Mouse (Mus musculus): Measurements from ENCODE around the gene Itk. TPM values are rescaled to one million over a fixed set of nuclear protein-coding genes. Genes with fewer than 3 reads are reported as not detected.
"Not testable (repeated sequence)": the region's sequence is repeated elsewhere in the genome, so short reads cannot be mapped to it uniquely, and the experiment has no call there.

Gene Itk
- polyA plus RNA-seq (2012; rRNA removed) = 117 and 125 TPM in 2 replicates

DNA sequence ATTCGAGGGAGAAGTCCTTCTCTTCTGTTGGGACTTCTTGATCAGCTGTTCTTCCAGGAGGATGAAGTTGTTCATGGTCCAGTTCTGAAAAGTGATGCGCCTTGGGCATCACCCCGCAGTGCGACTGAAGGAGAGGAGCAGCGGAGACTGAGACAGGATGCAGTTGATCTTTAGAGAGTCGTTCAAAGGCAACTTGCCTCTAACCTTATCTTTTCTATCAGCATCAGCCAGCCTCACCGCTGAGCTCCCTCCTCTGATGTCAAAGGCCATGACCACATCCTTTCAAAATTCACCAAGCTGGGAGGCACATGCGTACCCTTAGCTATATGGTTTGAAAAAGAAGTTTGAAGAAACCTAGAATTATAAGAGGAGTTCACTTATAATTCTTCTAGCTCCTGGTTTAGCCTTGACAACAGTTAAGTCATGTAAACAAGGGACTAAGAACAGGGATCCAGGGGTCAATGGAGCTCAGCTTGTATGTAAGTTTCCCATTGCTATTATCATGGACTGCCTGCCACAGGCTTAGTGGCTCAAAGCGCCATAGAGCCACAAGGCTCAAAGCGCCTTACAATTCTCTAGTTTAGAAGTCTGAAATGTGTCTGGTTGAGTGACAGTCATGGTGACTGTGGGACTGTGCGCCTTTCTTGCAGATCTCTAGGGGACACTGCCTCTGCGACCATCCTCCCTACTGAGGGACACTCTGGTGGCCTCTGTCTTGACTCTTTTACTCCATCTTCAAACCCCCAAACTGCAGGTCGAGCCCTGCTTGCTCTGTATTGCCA lies at the start of gene Itk:
Gene Itk (minus strand): TSS at position 180 of the 782 bp plus-strand sequence.
- H3K27me3 ChIP-seq (ENCODE audit: control insufficient read depth, insufficient read depth, low read length) = no peaks in the 10 kb centered on the region
- peak within 1 kb of the TSS; percentile 95 for H3K4me3 ChIP-seq (ENCODE audit: control insufficient read depth, insufficient read depth, low read length)
- peaks cover 48% of the 10 kb centered on the region for H3K4me1 ChIP-seq (replicated peaks; ENCODE audit: control insufficient read depth, insufficient read depth, low read length)
- H3K27ac ChIP-seq (ENCODE audit: control insufficient read depth, insufficient read depth, low read length) = peak within 1 kb of the TSS; percentile 95
- peak; percentile 78 for DNase-seq
- peaks cover 14% of the 10 kb centered on the region for H3K36me3 ChIP-seq (ENCODE audit: control insufficient read depth, insufficient read depth, low read length)
- WGBS = 14% methylated on average over 13 of the region's 13 CpGs
- TF ChIP-seq CTCF (IDR thresholded peaks at IDR 0.05; ENCODE audit: borderline replicate concordance, control insufficient read depth, extremely low read depth, insufficient read depth, low read length, poor library complexity) (no peak), POLR2A (IDR thresholded peaks at IDR 0.05; ENCODE audit: control insufficient read depth, extremely low read depth, insufficient read depth, low read length, poor library complexity) (peak; percentile 86)

- WGBS = 1% methylated on average over 23 of the region's 23 CpGs
- peak overlapping the region; percentile 70; the same call in 1 of the 2 replicates for H3K27ac ChIP-seq (ENCODE audit: control insufficient read depth, insufficient read depth, low read length)
These were observed 48.2 kb upstream of the Itk start for GRCm38 (mm10) chr11:46437459-46438000.

DNA sequence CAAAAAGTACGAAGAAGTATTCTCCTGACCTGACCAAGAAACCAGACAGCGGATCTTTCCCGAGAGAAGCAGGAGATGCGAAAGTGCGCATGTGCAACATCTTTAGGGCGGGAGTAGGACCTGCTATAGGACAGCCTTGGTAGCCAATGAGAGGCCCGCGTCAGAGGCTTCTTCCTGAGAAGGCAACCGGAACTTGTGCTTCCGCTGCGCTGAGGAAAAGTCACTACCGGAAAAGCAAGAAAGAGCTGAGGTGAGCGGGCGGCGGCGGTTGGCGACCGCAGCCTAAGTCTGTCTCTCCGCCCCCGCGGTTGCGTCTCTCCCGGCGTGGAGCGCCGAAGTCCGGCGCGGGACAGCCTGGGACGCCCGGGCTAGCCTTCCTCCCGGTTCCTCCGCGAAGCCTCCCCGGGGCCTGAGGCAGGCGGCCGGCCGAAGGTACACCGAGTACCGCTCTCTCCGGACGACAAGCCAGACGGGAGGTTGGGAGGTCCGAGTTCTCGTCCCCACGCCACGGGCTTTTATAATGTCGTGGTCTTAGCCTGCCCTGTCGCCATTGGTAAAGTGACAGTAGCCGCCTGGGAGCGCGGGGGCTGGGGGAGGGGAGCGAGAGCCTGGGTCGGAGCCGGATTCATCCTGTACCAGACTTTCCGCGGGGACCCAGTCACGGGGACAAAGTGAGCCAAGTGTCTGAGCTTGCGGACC lies 47.6 kb upstream of the Itk start, which contains the start of gene Med7:
Gene Med7 (plus strand): TSS at position 166 of the 699 bp plus-strand sequence.
- Histone ChIP-seq H3K27me3 (ENCODE audit: control insufficient read depth, insufficient read depth, low read length) (no peaks in the 10 kb centered on the region), H3K4me1 (replicated peaks; ENCODE audit: control insufficient read depth, insufficient read depth, low read length) (peaks cover 5% of the 10 kb centered on the region), H3K27ac (ENCODE audit: control insufficient read depth, insufficient read depth, low read length) (peak within 1 kb of the TSS; percentile 70), H3K36me3 (ENCODE audit: control insufficient read depth, insufficient read depth, low read length) (peaks cover 10% of the 10 kb centered on the region; the same call in 1 of the 2 replicates), H3K4me3 (ENCODE audit: control insufficient read depth, insufficient read depth, low read length) (peak within 1 kb of the TSS; percentile 94)
- DNase-seq = peak; percentile 92
- peak; percentile 88 for TF ChIP-seq POLR2A (IDR thresholded peaks at IDR 0.05; ENCODE audit: control insufficient read depth, extremely low read depth, insufficient read depth, low read length, poor library complexity)
- no peak for TF ChIP-seq CTCF (IDR thresholded peaks at IDR 0.05; ENCODE audit: borderline replicate concordance, control insufficient read depth, extremely low read depth, insufficient read depth, low read length, poor library complexity)
- under 1% methylated on average over 59 of the region's 59 CpGs for WGBS

More at GRCm38 (mm10) chr11:46437459-46438000, 48.2 kb upstream of the Itk start:
- peak; percentile 37 for DNase-seq
- Histone ChIP-seq H3K4me3 (ENCODE audit: control insufficient read depth, insufficient read depth, low read length) (peak overlapping the region; percentile 94), H3K27me3 (ENCODE audit: control insufficient read depth, insufficient read depth, low read length) (no peaks in the 10 kb centered on the region), H3K36me3 (ENCODE audit: control insufficient read depth, insufficient read depth, low read length) (peaks cover 10% of the 10 kb centered on the region; the same call in 1 of the 2 replicates), H3K4me1 (replicated peaks; ENCODE audit: control insufficient read depth, insufficient read depth, low read length) (peaks cover 5% of the 10 kb centered on the region)
- TF ChIP-seq POLR2A (IDR thresholded peaks at IDR 0.05; ENCODE audit: control insufficient read depth, extremely low read depth, insufficient read depth, low read length, poor library complexity) = no peak
- TF ChIP-seq CTCF (IDR thresholded peaks at IDR 0.05; ENCODE audit: borderline replicate concordance, control insufficient read depth, extremely low read depth, insufficient read depth, low read length, poor library complexity) = no peak

DNA sequence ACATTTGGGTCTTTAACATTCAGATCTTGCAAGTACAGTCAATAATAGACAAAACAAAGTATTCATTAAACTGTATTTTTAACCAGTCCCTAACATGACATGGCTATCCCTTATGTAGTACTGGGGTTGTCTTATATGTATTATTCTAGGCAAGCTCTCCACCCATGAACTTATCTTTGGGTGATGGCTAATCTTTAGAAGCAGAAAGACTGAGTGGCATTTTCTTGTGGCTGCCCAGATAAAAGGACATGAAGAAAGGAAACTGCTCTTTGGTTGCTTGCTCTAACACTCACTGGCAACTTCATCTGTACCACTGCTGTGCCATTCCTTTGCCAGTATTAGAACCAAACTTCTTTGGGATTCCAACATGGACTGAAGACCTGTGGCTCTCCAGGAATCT lies 46.0 kb upstream of the Itk start:
- H3K27me3 ChIP-seq (ENCODE audit: control insufficient read depth, insufficient read depth, low read length) = no peaks in the 10 kb centered on the region
- H3K4me3 ChIP-seq (ENCODE audit: control insufficient read depth, insufficient read depth, low read length) = no peak overlapping the region
- peaks cover 5% of the 10 kb centered on the region for H3K4me1 ChIP-seq (replicated peaks; ENCODE audit: control insufficient read depth, insufficient read depth, low read length)
- no peak overlapping the region for H3K27ac ChIP-seq (ENCODE audit: control insufficient read depth, insufficient read depth, low read length)
- no peak for DNase-seq
- TF ChIP-seq CTCF (IDR thresholded peaks at IDR 0.05; ENCODE audit: borderline replicate concordance, control insufficient read depth, extremely low read depth, insufficient read depth, low read length, poor library complexity) (no peak), POLR2A (IDR thresholded peaks at IDR 0.05; ENCODE audit: control insufficient read depth, extremely low read depth, insufficient read depth, low read length, poor library complexity) (no peak)
- peaks cover 2% of the 10 kb centered on the region; the same call in 1 of the 2 replicates for H3K36me3 ChIP-seq (ENCODE audit: control insufficient read depth, insufficient read depth, low read length)

- H3K36me3 ChIP-seq (ENCODE audit: control insufficient read depth, insufficient read depth, low read length) = no peaks in the 10 kb centered on the region
- no peaks in the 10 kb centered on the region; the same call in 1 of the 2 replicates for H3K4me1 ChIP-seq (replicated peaks; ENCODE audit: control insufficient read depth, insufficient read depth, low read length)
- 40% methylated on average over 3 of the region's 3 CpGs for WGBS
- no peak overlapping the region for H3K4me3 ChIP-seq (ENCODE audit: control insufficient read depth, insufficient read depth, low read length)
- H3K27me3 ChIP-seq (ENCODE audit: control insufficient read depth, insufficient read depth, low read length) = no peaks in the 10 kb centered on the region
- H3K27ac ChIP-seq (ENCODE audit: control insufficient read depth, insufficient read depth, low read length) = no peak overlapping the region
- TF ChIP-seq POLR2A (IDR thresholded peaks at IDR 0.05; ENCODE audit: control insufficient read depth, extremely low read depth, insufficient read depth, low read length, poor library complexity) (no peak), CTCF (IDR thresholded peaks at IDR 0.05; ENCODE audit: borderline replicate concordance, control insufficient read depth, extremely low read depth, insufficient read depth, low read length, poor library complexity) (no peak)
- DNase-seq = peak; percentile 87
These were observed 41.8 kb upstream of the Itk start for GRCm38 (mm10) chr11:46431129-46431528.

GRCm38 (mm10) chr11:46430123-46430522 lies 40.8 kb upstream of the Itk start:
- 94% methylated on average over 2 of the region's 2 CpGs for WGBS
- no peak for TF ChIP-seq POLR2A (IDR thresholded peaks at IDR 0.05; ENCODE audit: control insufficient read depth, extremely low read depth, insufficient read depth, low read length, poor library complexity)
- no peak for TF ChIP-seq CTCF (IDR thresholded peaks at IDR 0.05; ENCODE audit: borderline replicate concordance, control insufficient read depth, extremely low read depth, insufficient read depth, low read length, poor library complexity)
- H3K27ac ChIP-seq (ENCODE audit: control insufficient read depth, insufficient read depth, low read length) = no peak overlapping the region
- no peaks in the 10 kb centered on the region for H3K27me3 ChIP-seq (ENCODE audit: control insufficient read depth, insufficient read depth, low read length)
- H3K4me3 ChIP-seq (ENCODE audit: control insufficient read depth, insufficient read depth, low read length) = no peak overlapping the region
- no peaks in the 10 kb centered on the region for H3K36me3 ChIP-seq (ENCODE audit: control insufficient read depth, insufficient read depth, low read length)
- H3K4me1 ChIP-seq (replicated peaks; ENCODE audit: control insufficient read depth, insufficient read depth, low read length) = no peaks in the 10 kb centered on the region; the same call in 1 of the 2 replicates
- no peak for DNase-seq

- H3K36me3 ChIP-seq (ENCODE audit: control insufficient read depth, insufficient read depth, low read length); H3K4me1 ChIP-seq (replicated peaks; ENCODE audit: control insufficient read depth, insufficient read depth, low read length); H3K27ac ChIP-seq (ENCODE audit: control insufficient read depth, insufficient read depth, low read length); H3K27me3 ChIP-seq (ENCODE audit: control insufficient read depth, insufficient read depth, low read length); DNase-seq; H3K4me3 ChIP-seq (ENCODE audit: control insufficient read depth, insufficient read depth, low read length): not testable (repeated sequence)
- 93% methylated on average over 4 of the region's 4 CpGs for WGBS
These were observed 38.8 kb upstream of the Itk start for GRCm38 (mm10) chr11:46428131-46428530.

Data from thymus, adult 2 months (tissue).